ENCODE assay signal across 17 mouse cellular contexts in the genomic region with DNA sequence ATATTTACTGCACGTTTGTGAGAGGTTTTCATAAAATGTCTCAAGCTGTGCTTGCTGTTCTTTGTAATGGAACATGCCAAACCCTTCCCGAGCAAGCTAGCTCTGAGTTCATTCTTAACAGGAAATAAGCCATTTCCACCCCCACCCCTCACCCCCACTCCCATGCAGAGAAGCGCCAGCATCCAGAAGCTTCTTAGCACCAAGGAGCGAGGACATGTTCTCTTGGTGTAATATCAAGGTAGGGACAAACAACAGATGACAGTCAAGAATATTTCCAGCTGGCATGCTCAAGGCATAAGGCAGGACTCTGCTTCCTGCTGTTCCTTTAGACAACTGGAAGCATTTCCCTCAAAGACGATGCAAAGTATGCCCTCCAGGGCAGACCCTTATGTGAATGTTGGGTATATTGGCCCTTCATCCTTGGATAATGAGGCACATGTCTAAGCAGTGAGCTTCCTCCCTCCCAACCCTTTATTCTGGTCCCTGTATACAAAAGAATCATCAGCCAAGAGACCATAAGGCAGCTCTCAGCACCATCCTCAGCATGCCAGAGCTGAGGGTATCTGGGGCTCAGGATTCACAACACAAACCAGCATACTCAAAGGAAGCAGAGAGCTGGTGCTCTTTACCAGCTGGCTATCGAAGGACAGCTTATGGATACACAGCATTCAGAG.
DNase-seq lines count a peak whose midpoint lies in the region; ATAC-seq and TF ChIP-seq lines count a peak whose summit lies in the region.
"Had no signal": no experiment of that assay in that cellular context is flagged by ENCODE, and none has a peak within 500 bp of the region (broad histone marks: within the 10 kb centered on the region; RNA-seq: fewer than 3 reads in every experiment).

No protein-coding gene starts in this region.

- peak; percentile 11 for DNase-seq in layer of hippocampus, adult 9-10 months (ENCODE audit: low spot score)
- no peak for DNase-seq in layer of hippocampus, adult 11-12 months (ENCODE audit: low spot score)
- DNase-seq in brain, embryonic 18.5 days (ENCODE audit: low read depth, low spot score) = peak; percentile 34
- peak; percentile 17 for DNase-seq in cerebellum, adult 8-10 months
- peak; percentile 61 for DNase-seq in forebrain, postnatal 0 days
- no peak for DNase-seq in spleen, adult 18-20 months
- no peak for DNase-seq in urinary bladder, adult 18-20 months (ENCODE audit: low spot score in 2 of 2)
- DNase-seq: adrenal gland, postnatal 36 days; heart, postnatal 4 days; kidney, adult 2 months; kidney, postnatal 25 days; right cerebral cortex, postnatal 14 days; thymus, postnatal 14 days had no signal

- H3K4me1 ChIP-seq in forebrain, postnatal 0 days (ENCODE audit: insufficient read depth) = no peaks in the 10 kb centered on the region
- H3K4me1 ChIP-seq: heart, embryonic 13.5 days; midbrain, embryonic 12.5 days had no signal

- H3K9me3 ChIP-seq in forebrain, postnatal 0 days (ENCODE audit: low read length) = no peaks in the 10 kb centered on the region
- H3K9me3 ChIP-seq: heart, embryonic 13.5 days; midbrain, embryonic 12.5 days had no signal

- no peak for TF ChIP-seq CTCF in forebrain, postnatal 0 days (IDR thresholded peaks at IDR 0.05; ENCODE audit: low read depth)

- no peak overlapping the region for H3K4me2 ChIP-seq in forebrain, postnatal 0 days (ENCODE audit: low read depth)
- H3K4me2 ChIP-seq: heart, embryonic 13.5 days; midbrain, embryonic 12.5 days had no signal

- no peaks in the 10 kb centered on the region for H3K36me3 ChIP-seq in forebrain, postnatal 0 days (ENCODE audit: insufficient read depth)
- H3K36me3 ChIP-seq: heart, embryonic 13.5 days; midbrain, embryonic 12.5 days had no signal

- peak; percentile 92 for ATAC-seq in forebrain, postnatal 0 days

- H3K27me3 ChIP-seq in forebrain, postnatal 0 days (ENCODE audit: insufficient read depth, low read length) = no peaks in the 10 kb centered on the region
- H3K27me3 ChIP-seq: heart, embryonic 13.5 days; midbrain, embryonic 12.5 days had no signal

- no peak overlapping the region for H3K9ac ChIP-seq in forebrain, postnatal 0 days
- H3K9ac ChIP-seq: heart, embryonic 13.5 days; midbrain, embryonic 12.5 days had no signal

- no peak overlapping the region for H3K4me3 ChIP-seq in forebrain, postnatal 0 days (ENCODE audit: low read depth, low read length)
- H3K4me3 ChIP-seq: erythroblast, embryonic 14.5 days; heart, embryonic 13.5 days; midbrain, embryonic 12.5 days had no signal

- no peak overlapping the region for H3K27ac ChIP-seq in forebrain, postnatal 0 days (ENCODE audit: low read depth, low read length)
- H3K27ac ChIP-seq: heart, embryonic 13.5 days; macrophage; midbrain, embryonic 12.5 days had no signal

- 47% methylated on average over 6 of the region's 6 CpGs for WGBS in forebrain, postnatal 0 days

Comparison
In these comparisons a context has a peak if more than half of its experiments do, and no peak if none do; other contexts are left out.
1. DNase-seq: peak in layer of hippocampus, adult 9-10 months (single experiment), brain, embryonic 18.5 days (single experiment), cerebellum, adult 8-10 months (single experiment) and forebrain, postnatal 0 days (single experiment); none in layer of hippocampus, adult 11-12 months (single experiment), spleen, adult 18-20 months (0 of 2) and urinary bladder, adult 18-20 months (0 of 2).